Mouse (Mus musculus) limb, embryonic 12.5 days (tissue): Measurements from ENCODE around the gene Cntnap4. TPM values are rescaled to one million over a fixed set of nuclear protein-coding genes. Genes with fewer than 3 reads are reported as not detected.

ENCODE experiments used
- ATAC-seq: fragments of 200-750 bp; cut with Nextera tagmentation; 2 replicates; pipeline ENCODE4 v1.8.0; 2017; ENCODE audit warnings: low read depth, moderate TSS enrichment; ENCODE audit not compliant: insufficient number of reproducible peaks, insufficient read depth, low FRiP score, low TSS enrichment
- H3K27ac ChIP-seq: fragments of 300-500 bp; sonication (generic); 2 replicates; pipeline ENCODE4 v1.5.1; 2016; ENCODE audit warnings: mild to moderate bottlenecking, moderate library complexity
- H3K27me3 ChIP-seq: fragments of 300-500 bp; sonication (generic); 2 replicates; pipeline ENCODE4 v1.6.1; 2016; ENCODE audit warnings: mild to moderate bottlenecking, moderate library complexity
- H3K36me3 ChIP-seq: fragments of 300-500 bp; sonication (generic); 2 replicates; pipeline ENCODE4 v1.6.1; 2016; ENCODE audit warnings: mild to moderate bottlenecking, moderate library complexity
- H3K4me1 ChIP-seq: fragments of 300-500 bp; sonication (generic); replicated peaks from 2 replicates; pipeline ENCODE4 v1.6.1; 2016
- H3K4me2 ChIP-seq: fragments of 300-500 bp; sonication (generic); 2 replicates; pipeline ENCODE4 v1.6.1; 2016; ENCODE audit warnings: mild to moderate bottlenecking, moderate library complexity
- H3K4me3 ChIP-seq: fragments of 300-500 bp; sonication (generic); replicated peaks from 2 replicates; pipeline ENCODE4 v1.5.1; 2016; ENCODE audit warnings: mild to moderate bottlenecking
- H3K9ac ChIP-seq: fragments of 300-500 bp; sonication (generic); replicated peaks from 2 replicates; pipeline ENCODE4 v1.6.1; 2016; ENCODE audit warnings: mild to moderate bottlenecking, moderate library complexity
- H3K9me3 ChIP-seq: fragments of 300-500 bp; sonication (generic); 2 replicates; pipeline ENCODE4 v1.6.1; 2016; ENCODE audit warnings: mild to moderate bottlenecking, moderate library complexity
- WGBS: fragments of 180-500 bp; shearing (Covaris S2); methylation state at CpG from one replicate; pipeline ENCODE4 v1.1.7; 2016; 5-methylcytosine and 5-hydroxymethylcytosine counted together
- polyA plus RNA-seq: library from polyadenylated mRNA; unstranded; fragments of >200 nt; fragmentation: Nextera tagmentation; extraction: Ambion mirVana; gene quantifications from 2 replicates; pipeline ENCODE4 v1.2.1, GENCODE M21; 2016

The Cntnap4 gene
- polyA plus RNA-seq, 1 experiment from 2014 or later = 1.7 TPM

GRCm38 (mm10) chr8:112610121-112610520 is 40.3 kb downstream of the Cntnap4 start:
- 86% methylated on average over 6 of the region's 6 CpGs for WGBS
- no peaks in the 10 kb centered on the region for H3K27me3 ChIP-seq
- H3K4me3 ChIP-seq = no peak overlapping the region
- H3K4me1 ChIP-seq = no peaks in the 10 kb centered on the region
- H3K9me3 ChIP-seq = no peaks in the 10 kb centered on the region
- no peaks in the 10 kb centered on the region for H3K36me3 ChIP-seq
- no peak for ATAC-seq
- no peak overlapping the region for H3K9ac ChIP-seq
- H3K27ac ChIP-seq = no peak overlapping the region
- no peak overlapping the region for H3K4me2 ChIP-seq

GRCm38 (mm10) chr8:112628791-112629190 is 58.9 kb downstream of the Cntnap4 start:
- no peak overlapping the region for H3K4me3 ChIP-seq
- 89% methylated on average over 7 of the region's 7 CpGs for WGBS

GRCm38 (mm10) chr8:112652657-112653056 is 82.8 kb downstream of the Cntnap4 start:
- no peaks in the 10 kb centered on the region for H3K9me3 ChIP-seq
- no peaks in the 10 kb centered on the region for H3K36me3 ChIP-seq
- no peaks in the 10 kb centered on the region for H3K27me3 ChIP-seq
- H3K4me2 ChIP-seq = no peak overlapping the region
- no peaks in the 10 kb centered on the region for H3K4me1 ChIP-seq
- WGBS = 85% methylated on average over 4 of the region's 4 CpGs
- no peak for ATAC-seq
- H3K9ac ChIP-seq = no peak overlapping the region
- H3K4me3 ChIP-seq = no peak overlapping the region
- H3K27ac ChIP-seq = no peak overlapping the region

More at GRCm38 (mm10) chr8:112628791-112629190, 58.9 kb downstream of the Cntnap4 start:
- no peaks in the 10 kb centered on the region for H3K27me3 ChIP-seq
- H3K9ac ChIP-seq = no peak overlapping the region
- no peaks in the 10 kb centered on the region for H3K4me1 ChIP-seq
- H3K9me3 ChIP-seq = no peaks in the 10 kb centered on the region
- no peaks in the 10 kb centered on the region for H3K36me3 ChIP-seq
- H3K27ac ChIP-seq = no peak overlapping the region
- ATAC-seq = no peak
- no peak overlapping the region for H3K4me2 ChIP-seq

GRCm38 (mm10) chr8:112653276-112653675 is 83.4 kb downstream of the Cntnap4 start:
- Histone ChIP-seq H3K27me3 (no peaks in the 10 kb centered on the region), H3K27ac (no peak overlapping the region), H3K9me3 (no peaks in the 10 kb centered on the region), H3K4me2 (no peak overlapping the region), H3K4me3 (no peak overlapping the region), H3K36me3 (no peaks in the 10 kb centered on the region), H3K9ac (no peak overlapping the region), H3K4me1 (no peaks in the 10 kb centered on the region)
- 96% methylated on average over 1 of the region's 1 CpGs for WGBS
- no peak for ATAC-seq

DNA sequence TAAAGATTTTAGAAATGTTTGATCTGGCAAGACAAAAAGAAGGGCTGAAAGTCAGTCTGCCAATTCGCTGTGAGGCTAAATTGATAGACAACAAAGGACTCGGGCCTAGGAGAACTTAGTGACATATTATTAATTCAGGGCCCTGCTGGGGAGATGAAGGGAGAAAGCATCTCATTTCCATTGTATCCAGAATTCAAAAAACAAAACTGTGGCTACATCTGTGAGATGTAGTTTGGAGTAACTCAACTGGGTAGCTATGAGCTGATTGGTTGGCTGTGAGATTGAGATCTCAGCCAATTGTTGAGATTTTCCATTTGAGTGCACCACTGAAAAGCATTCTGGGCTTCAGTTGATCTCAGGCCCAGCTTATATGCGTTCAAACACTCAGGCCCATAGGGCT is 84.2 kb downstream of the Cntnap4 start:
- H3K27ac ChIP-seq = no peak overlapping the region
- H3K4me1 ChIP-seq = no peaks in the 10 kb centered on the region
- no peaks in the 10 kb centered on the region for H3K36me3 ChIP-seq
- H3K9me3 ChIP-seq = no peaks in the 10 kb centered on the region
- ATAC-seq = no peak
- WGBS = 91% methylated on average over 3 of the region's 3 CpGs
- H3K4me2 ChIP-seq = no peak overlapping the region
- H3K27me3 ChIP-seq = no peaks in the 10 kb centered on the region
- H3K4me3 ChIP-seq = no peak overlapping the region
- no peak overlapping the region for H3K9ac ChIP-seq

DNA sequence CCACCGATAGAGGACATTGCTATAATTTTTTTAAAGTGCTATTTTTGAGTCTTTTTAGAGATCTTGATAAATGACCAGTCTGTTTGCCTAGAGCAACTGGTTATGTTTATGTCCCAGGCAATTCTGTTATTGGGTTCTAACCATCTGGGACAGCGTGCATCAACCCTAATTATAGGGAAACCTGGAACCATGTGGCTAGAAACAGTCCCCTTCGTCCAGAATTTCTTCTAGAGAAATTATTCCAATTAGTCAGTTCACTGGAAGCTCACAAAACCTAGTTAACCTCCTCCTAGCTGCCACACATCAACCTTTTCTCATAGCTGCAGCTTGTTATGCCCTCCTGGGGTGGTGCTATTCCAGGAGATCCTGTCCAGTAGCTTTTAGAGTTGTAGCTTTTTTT is 94.2 kb downstream of the Cntnap4 start:
- Histone ChIP-seq H3K27me3 (no peaks in the 10 kb centered on the region), H3K9me3 (no peaks in the 10 kb centered on the region), H3K9ac (no peak overlapping the region), H3K36me3 (no peaks in the 10 kb centered on the region), H3K4me3 (no peak overlapping the region), H3K4me2 (no peak overlapping the region), H3K4me1 (peaks cover 8% of the 10 kb centered on the region), H3K27ac (no peak overlapping the region)
- WGBS = 28% methylated on average over 3 of the region's 3 CpGs
- no peak for ATAC-seq

GRCm38 (mm10) chr8:112674671-112675070 is 104.8 kb downstream of the Cntnap4 start:
- Histone ChIP-seq H3K9me3 (no peaks in the 10 kb centered on the region), H3K4me3 (no peak overlapping the region), H3K27me3 (no peaks in the 10 kb centered on the region), H3K36me3 (no peaks in the 10 kb centered on the region), H3K9ac (no peak overlapping the region), H3K27ac (no peak overlapping the region), H3K4me1 (no peaks in the 10 kb centered on the region; the same call in 1 of the 2 replicates), H3K4me2 (no peak overlapping the region)
- no peak for ATAC-seq
- 58% methylated on average over 1 of the region's 1 CpGs for WGBS

GRCm38 (mm10) chr8:112681757-112682156 is 111.9 kb downstream of the Cntnap4 start:
- H3K4me3 ChIP-seq = no peak overlapping the region
- no peaks in the 10 kb centered on the region for H3K4me1 ChIP-seq
- 90% methylated on average over 9 of the region's 9 CpGs for WGBS
- no peak overlapping the region for H3K27ac ChIP-seq
- H3K36me3 ChIP-seq = no peaks in the 10 kb centered on the region
- H3K4me2 ChIP-seq = no peak overlapping the region
- no peak overlapping the region for H3K9ac ChIP-seq
- ATAC-seq = no peak
- no peaks in the 10 kb centered on the region for H3K9me3 ChIP-seq
- H3K27me3 ChIP-seq = no peaks in the 10 kb centered on the region

- Histone ChIP-seq H3K36me3 (no peaks in the 10 kb centered on the region), H3K9me3 (no peaks in the 10 kb centered on the region), H3K4me2 (no peak overlapping the region), H3K27ac (no peak overlapping the region), H3K9ac (no peak overlapping the region), H3K4me3 (no peak overlapping the region), H3K27me3 (no peaks in the 10 kb centered on the region), H3K4me1 (no peaks in the 10 kb centered on the region)
- no peak for ATAC-seq
These were observed 125.9 kb downstream of the Cntnap4 start for GRCm38 (mm10) chr8:112695708-112696107.

DNA sequence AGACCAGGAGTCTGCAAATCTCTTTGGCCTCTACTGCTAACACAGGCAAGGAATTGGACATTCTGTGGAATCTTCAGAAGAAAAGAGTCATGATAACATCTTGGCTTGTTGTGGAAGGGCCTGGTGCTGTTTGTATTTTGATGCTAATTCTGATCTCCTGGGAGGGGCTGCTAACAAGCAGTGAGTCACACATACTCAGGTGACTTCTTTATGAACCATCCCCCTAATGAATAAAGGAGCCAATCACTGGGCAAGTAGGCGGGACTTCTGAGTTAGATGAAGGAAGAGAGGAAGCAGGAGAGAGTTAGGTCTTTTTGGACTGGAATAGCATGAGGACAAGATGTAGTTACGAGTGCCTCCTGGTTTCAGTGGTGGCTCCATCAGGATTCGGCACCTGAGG is 128.3 kb downstream of the Cntnap4 start:
- Histone ChIP-seq H3K36me3 (no peaks in the 10 kb centered on the region), H3K4me3 (no peak overlapping the region), H3K27me3 (no peaks in the 10 kb centered on the region), H3K4me2 (no peak overlapping the region), H3K27ac (no peak overlapping the region), H3K4me1 (no peaks in the 10 kb centered on the region), H3K9me3 (no peaks in the 10 kb centered on the region), H3K9ac (no peak overlapping the region)
- ATAC-seq = no peak
- WGBS = 75% methylated on average over 3 of the region's 3 CpGs

DNA sequence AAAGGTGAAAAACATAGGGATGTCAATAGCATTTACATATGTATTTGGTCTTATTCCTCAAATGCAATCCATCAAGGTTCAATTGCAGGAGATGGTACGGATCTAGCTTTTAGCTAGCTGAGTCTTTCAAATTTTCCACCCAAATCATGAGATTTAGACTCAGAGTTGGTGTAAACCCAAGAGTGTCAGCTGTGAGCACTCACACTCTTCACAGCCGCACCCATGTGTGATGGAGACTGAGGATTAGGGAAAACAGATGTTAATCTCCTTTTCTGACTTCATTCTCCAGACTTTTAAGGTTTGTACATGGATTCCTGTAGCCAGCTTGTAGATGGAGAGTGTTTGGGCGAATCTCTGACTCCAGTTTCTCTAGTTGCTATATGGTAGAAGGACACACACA is 147.1 kb downstream of the Cntnap4 start:
- H3K9me3 ChIP-seq = no peaks in the 10 kb centered on the region
- H3K27ac ChIP-seq = no peak overlapping the region
- no peak for ATAC-seq
- no peak overlapping the region for H3K4me2 ChIP-seq
- WGBS = 75% methylated on average over 3 of the region's 3 CpGs
- H3K27me3 ChIP-seq = no peaks in the 10 kb centered on the region
- no peaks in the 10 kb centered on the region for H3K36me3 ChIP-seq
- H3K4me1 ChIP-seq = no peaks in the 10 kb centered on the region
- no peak overlapping the region for H3K4me3 ChIP-seq
- H3K9ac ChIP-seq = no peak overlapping the region

DNA sequence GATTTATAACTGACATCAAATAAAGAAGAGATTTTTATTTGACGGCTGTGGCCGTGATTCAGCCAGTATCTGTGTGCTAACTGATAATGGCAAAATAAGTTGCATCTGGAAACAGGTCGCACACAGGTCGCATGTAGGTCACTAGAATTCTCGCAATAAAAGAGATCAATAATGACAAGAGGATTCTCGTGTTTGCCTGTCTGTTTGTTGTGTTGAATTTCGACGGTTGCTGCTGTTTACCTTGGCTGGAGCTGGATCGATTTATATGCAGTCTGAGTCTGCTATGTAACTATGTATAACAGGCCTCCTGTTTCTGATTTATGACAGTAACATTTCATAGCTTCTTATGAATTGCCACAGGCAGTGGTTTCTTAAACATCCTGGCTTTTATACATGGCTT is 155.1 kb downstream of the Cntnap4 start:
- Histone ChIP-seq H3K4me3 (no peak overlapping the region), H3K27me3 (no peaks in the 10 kb centered on the region), H3K9ac (no peak overlapping the region), H3K27ac (no peak overlapping the region), H3K9me3 (no peaks in the 10 kb centered on the region), H3K4me1 (no peaks in the 10 kb centered on the region; the same call in 1 of the 2 replicates), H3K36me3 (no peaks in the 10 kb centered on the region), H3K4me2 (no peak overlapping the region)
- ATAC-seq = no peak
- 47% methylated on average over 9 of the region's 9 CpGs for WGBS
